Comparison of ENCODE assay signal across 25 mouse cellular contexts in the genomic region with DNA sequence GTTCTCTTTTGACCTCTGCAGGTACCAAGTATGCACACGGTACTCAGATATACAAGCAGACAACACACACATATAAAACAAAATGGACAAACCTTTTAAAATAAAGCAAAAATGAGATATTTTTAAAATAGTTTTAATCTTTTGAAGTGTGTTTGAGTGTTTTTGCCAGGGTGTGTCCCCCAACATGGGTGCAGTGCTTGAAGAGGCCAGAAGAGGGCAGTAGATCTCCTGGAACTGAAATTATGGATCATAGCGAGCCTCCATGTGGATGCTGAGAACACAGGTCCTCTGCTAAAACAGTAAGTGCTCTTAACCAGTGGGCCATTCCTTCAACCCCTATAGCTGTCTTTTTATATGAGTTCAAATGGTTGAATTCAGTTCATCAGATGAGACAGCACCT. TPM values are rescaled to one million over a fixed set of nuclear protein-coding genes. Genes with fewer than 3 reads are reported as not detected.
A peak's percentile ranks its signal among the peaks of the same experiment; 100 is the strongest.
DNase-seq lines count a peak whose midpoint lies in the region; ATAC-seq and TF ChIP-seq lines count a peak whose summit lies in the region.
"Had no signal": no experiment of that assay in that cellular context is flagged by ENCODE, and none has a peak within 500 bp of the region (broad histone marks: within the 10 kb centered on the region; RNA-seq: fewer than 3 reads in every experiment).

No protein-coding gene starts in this region.

- no peak overlapping the region for H3K4me2 ChIP-seq in hindbrain, embryonic 16.5 days (ENCODE audit: low read length)
- H3K4me2 ChIP-seq in liver, embryonic 14.5 days (ENCODE audit: low read depth) = no peak overlapping the region
- H3K4me2 ChIP-seq in liver, embryonic 12.5 days = no peak overlapping the region
- H3K4me2 ChIP-seq: heart, embryonic 11.5 days; limb, embryonic 13.5 days; lung, embryonic 15.5 days; neural tube, embryonic 12.5 days; stomach, embryonic 15.5 days had no signal

- no peak overlapping the region for H3K9ac ChIP-seq in hindbrain, embryonic 16.5 days (ENCODE audit: low read depth, low read length)
- H3K9ac ChIP-seq in liver, embryonic 14.5 days (replicated peaks) = no peak overlapping the region
- H3K9ac ChIP-seq in liver, embryonic 12.5 days = no peak overlapping the region
- H3K9ac ChIP-seq in MEL (ENCODE audit: control insufficient read depth, low read depth, low read length, poor library complexity, severe bottlenecking) = no peak overlapping the region
- H3K9ac ChIP-seq: limb, embryonic 13.5 days; lung, embryonic 15.5 days; neural tube, embryonic 12.5 days; stomach, embryonic 15.5 days had no signal

- no peak overlapping the region for H3K4me3 ChIP-seq in hindbrain, embryonic 10.5 days
- no peak overlapping the region for H3K4me3 ChIP-seq in hindbrain, embryonic 16.5 days (ENCODE audit: low read length)
- no peak overlapping the region for H3K4me3 ChIP-seq in liver, embryonic 14.5 days (ENCODE audit: insufficient read depth in 1 of 2, low read depth in 2 of 2, low read length in 2 of 2)
- no peak overlapping the region for H3K4me3 ChIP-seq in liver, embryonic 12.5 days
- no peak overlapping the region for H3K4me3 ChIP-seq in MEL (ENCODE audit: control insufficient read depth in 1 of 2, insufficient read depth in 1 of 2, low read depth in 2 of 2, low read length in 2 of 2)
- H3K4me3 ChIP-seq: limb, embryonic 13.5 days; lung, embryonic 15.5 days; neural tube, embryonic 12.5 days; stomach, embryonic 15.5 days had no signal

- no peak for TF ChIP-seq EP300 in liver, embryonic 14.5 days (IDR thresholded peaks at IDR 0.05; ENCODE audit: low read depth)
- TF ChIP-seq EP300 in MEL (IDR thresholded peaks at IDR 0.05; ENCODE audit: low read depth in 1 of 2, low read length in 2 of 2) = no peak

- ATAC-seq in hindbrain, embryonic 16.5 days = no peak
- ATAC-seq in liver, embryonic 14.5 days (ENCODE audit: insufficient read depth) = no peak
- ATAC-seq in liver, embryonic 12.5 days = no peak

- DNase-seq in hindbrain, embryonic 10.5 days (ENCODE audit: low spot score) = no peak
- no peak for DNase-seq in liver, embryonic 14.5 days (ENCODE audit: low read depth in 3 of 3, low spot score in 3 of 3)
- DNase-seq in B cell, adult 2 months = peak; percentile 8 to 9
- no peak for DNase-seq in MEL (ENCODE audit: low read depth, low spot score)
- no peak for DNase-seq in frontal cortex, postnatal 25 days (ENCODE audit: low spot score in 2 of 2)
- DNase-seq: adrenal gland, adult 2 months; cerebellum, postnatal 25 days; heart, postnatal 4 days; kidney, adult 11 months; kidney, postnatal 14 days; layer of hippocampus, adult 9-11 months; right cerebral cortex, postnatal 14 days; thymus, postnatal 25 days had no signal

- peak overlapping the region; percentile 97 for H3K27ac ChIP-seq in hindbrain, embryonic 10.5 days
- H3K27ac ChIP-seq in hindbrain, embryonic 16.5 days (ENCODE audit: low read depth, low read length) = no peak overlapping the region
- no peak overlapping the region for H3K27ac ChIP-seq in liver, embryonic 14.5 days
- no peak overlapping the region for H3K27ac ChIP-seq in liver, embryonic 12.5 days
- no peak overlapping the region for H3K27ac ChIP-seq in MEL (ENCODE audit: control insufficient read depth, low read depth, low read length)
- H3K27ac ChIP-seq: limb, embryonic 13.5 days; lung, embryonic 15.5 days; neural tube, embryonic 12.5 days; stomach, embryonic 15.5 days had no signal

- peaks cover 53% of the 10 kb centered on the region for H3K4me1 ChIP-seq in hindbrain, embryonic 10.5 days (replicated peaks)
- H3K4me1 ChIP-seq in hindbrain, embryonic 16.5 days (ENCODE audit: control insufficient read depth, insufficient read depth, low read depth, low read length) = no peaks in the 10 kb centered on the region; the same call in 1 of the 2 replicates
- no peaks in the 10 kb centered on the region for H3K4me1 ChIP-seq in liver, embryonic 14.5 days (replicated peaks; ENCODE audit: control insufficient read depth in 2 of 2, insufficient read depth in 2 of 2, low read length in 1 of 2)
- H3K4me1 ChIP-seq in liver, embryonic 12.5 days = no peaks in the 10 kb centered on the region
- peaks cover 0 to 11% of the 10 kb centered on the region in 2 experiments; a peak in 1 of 4 replicates for H3K4me1 ChIP-seq in MEL (ENCODE audit: control insufficient read depth in 1 of 2, insufficient read depth in 2 of 2, low read length in 2 of 2)
- H3K4me1 ChIP-seq: lung, embryonic 15.5 days; stomach, embryonic 15.5 days had no signal

- peak; percentile 49 for TF ChIP-seq CTCF in liver, embryonic 14.5 days (IDR thresholded peaks at IDR 0.05; ENCODE audit: low read depth)
- peak in 2 of 3 experiments; percentile 12 to 39; a peak in 2 of 6 replicates for TF ChIP-seq CTCF in MEL (IDR thresholded peaks at IDR 0.05 in 2 of 3, conservative IDR thresholded peaks at IDR 0.05 in 1 of 3; ENCODE audit: control insufficient read depth in 1 of 3, insufficient read depth in 1 of 3, low read depth in 2 of 3, low read length in 3 of 3, poor library complexity in 1 of 3, severe bottlenecking in 1 of 3)

- no peaks in the 10 kb centered on the region for H3K27me3 ChIP-seq in hindbrain, embryonic 10.5 days (ENCODE audit: insufficient read depth, poor library complexity, severe bottlenecking)
- no peaks in the 10 kb centered on the region for H3K27me3 ChIP-seq in hindbrain, embryonic 16.5 days (replicated peaks; ENCODE audit: control insufficient read depth, insufficient read depth, low read length)
- H3K27me3 ChIP-seq in liver, embryonic 14.5 days (ENCODE audit: control insufficient read depth, insufficient read depth, low read length) = no peaks in the 10 kb centered on the region; the same call in 1 of the 2 replicates
- H3K27me3 ChIP-seq in liver, embryonic 12.5 days (replicated peaks) = no peaks in the 10 kb centered on the region
- peaks cover 0 to 2% of the 10 kb centered on the region in 2 experiments; a peak in 2 of 4 replicates for H3K27me3 ChIP-seq in MEL (ENCODE audit: control insufficient read depth in 1 of 2, insufficient read depth in 2 of 2, low read length in 2 of 2)
- H3K27me3 ChIP-seq: limb, embryonic 13.5 days; lung, embryonic 15.5 days; neural tube, embryonic 12.5 days; stomach, embryonic 15.5 days had no signal

- WGBS in hindbrain, embryonic 10.5 days = 93% methylated on average over 2 of the region's 2 CpGs
- WGBS in hindbrain, embryonic 16.5 days = 97% methylated on average over 2 of the region's 2 CpGs
- 73% methylated on average over 2 of the region's 2 CpGs for WGBS in liver, embryonic 14.5 days (ENCODE audit: insufficient replicate concordance)
- 88% methylated on average over 2 of the region's 2 CpGs for WGBS in liver, embryonic 12.5 days (ENCODE audit: insufficient replicate concordance)

- H3K9me3 ChIP-seq in hindbrain, embryonic 10.5 days = 0 out of 2 replicates have a peak, but pooled peaks cover 4% of the 10 kb centered on the region
- no peaks in the 10 kb centered on the region for H3K9me3 ChIP-seq in hindbrain, embryonic 16.5 days (ENCODE audit: control insufficient read depth, low read length)
- H3K9me3 ChIP-seq in liver, embryonic 14.5 days (ENCODE audit: control insufficient read depth, low read length) = no peaks in the 10 kb centered on the region
- peaks cover 9% of the 10 kb centered on the region; the same call in 1 of the 2 replicates for H3K9me3 ChIP-seq in liver, embryonic 12.5 days (replicated peaks)
- no peaks in the 10 kb centered on the region for H3K9me3 ChIP-seq in MEL (replicated peaks; ENCODE audit: insufficient read depth, low read length)
- H3K9me3 ChIP-seq: G1E; lung, embryonic 15.5 days; neural tube, embryonic 12.5 days; stomach, embryonic 15.5 days had no signal

- H3K79me2 ChIP-seq in MEL (ENCODE audit: control insufficient read depth, insufficient read depth, low read length, poor library complexity) = no peaks in the 10 kb centered on the region

- TF ChIP-seq POLR2A in MEL (IDR thresholded peaks at IDR 0.05; ENCODE audit: control insufficient read depth in 1 of 2, insufficient read depth in 1 of 2, low read depth in 1 of 2, low read length in 2 of 2, poor library complexity in 1 of 2) = no peak

- H3K36me3 ChIP-seq in hindbrain, embryonic 10.5 days = no peaks in the 10 kb centered on the region; the same call in 1 of the 2 replicates
- no peaks in the 10 kb centered on the region for H3K36me3 ChIP-seq in hindbrain, embryonic 16.5 days (ENCODE audit: control insufficient read depth, insufficient read depth, low read length)
- H3K36me3 ChIP-seq in liver, embryonic 14.5 days (replicated peaks; ENCODE audit: control insufficient read depth, insufficient read depth, low read depth) = no peaks in the 10 kb centered on the region
- no peaks in the 10 kb centered on the region for H3K36me3 ChIP-seq in liver, embryonic 12.5 days
- peaks cover 0 to 5% of the 10 kb centered on the region in 2 experiments; a peak in 1 of 4 replicates for H3K36me3 ChIP-seq in MEL (ENCODE audit: control insufficient read depth in 1 of 2, insufficient read depth in 2 of 2, low read length in 2 of 2)
- H3K36me3 ChIP-seq: G1E; limb, embryonic 13.5 days; lung, embryonic 15.5 days; neural tube, embryonic 12.5 days; stomach, embryonic 15.5 days had no signal

- peak; percentile 44 for TF ChIP-seq RAD21 in MEL (IDR thresholded peaks at IDR 0.05; ENCODE audit: low read depth, low read length)

TF ChIP-seq in MEL, 35 proteins besides CTCF, POLR2A, EP300 and RAD21:
- TF ChIP-seq ZC3H11A (IDR thresholded peaks at IDR 0.05; ENCODE audit: low read depth, low read length) (peak; percentile 13; the same call in 1 of the 2 replicates), MAZ (IDR thresholded peaks at IDR 0.05; ENCODE audit: low read depth, low read length) (no peak)

RNA-seq across cellular contexts. Expression of a gene that starts 11.3 kb away (rescaled TPM):
- polyA plus RNA-seq in hindbrain, embryonic 10.5 days (2016; fragmentation: Nextera tagmentation; extraction: Ambion mirVana) = 7.9 and 11.8 TPM in 2 replicates
- polyA plus RNA-seq in hindbrain, embryonic 16.5 days (2015; fragmentation: Nextera tagmentation; extraction: Ambion mirVana) = 0.13 TPM in 1 of 2 replicates, not detected in the other
- 0.03 TPM in 1 of 2 replicates, not detected in the other for polyA plus RNA-seq in liver, embryonic 14.5 days (2012; rRNA removed)
- not detected in 2 replicates for polyA plus RNA-seq in liver, embryonic 14.5 days (2014; fragmentation: Nextera tagmentation; extraction: Ambion mirVana)
- 0.10 and 0.14 TPM in 2 replicates for polyA plus RNA-seq in liver, embryonic 12.5 days (2016; fragmentation: Nextera tagmentation; extraction: Ambion mirVana)
- not detected in 2 replicates for total RNA-seq in MEL (2012; rRNA removed)
- not detected for polyA plus RNA-seq in MEL (2012; ENCODE audit: insufficient read depth in 1 of 2, insufficient read length in 2 of 2, low read depth in 1 of 2, low replicate concordance in 2 of 2, missing spikeins in 1 of 2)
- total RNA-seq: adrenal gland, adult 2 months; G1E; gastrocnemius, postnatal 4 days; heart, postnatal 4 days; megakaryocyte, adult 5-6 weeks; monocyte, adult 5-6 weeks had no signal
- polyA plus RNA-seq: adrenal gland, adult 2 months; G1E; heart, embryonic 11.5 days; spleen, adult 2 months; stomach, embryonic 15.5 days had no signal

Comparison
In these comparisons a context has a peak if more than half of its experiments do, and no peak if none do; other contexts are left out.
1. DNase-seq: peak in B cell, adult 2 months (2 of 2); none in hindbrain, embryonic 10.5 days (single experiment), liver, embryonic 14.5 days (0 of 3), MEL (single experiment) and frontal cortex, postnatal 25 days (0 of 2).